Mouse (Mus musculus) heart, postnatal 4 days (tissue): ENCODE data around the gene Slc46a1. TPM values are rescaled to one million over a fixed set of nuclear protein-coding genes. Genes with fewer than 3 reads are reported as not detected.

ENCODE experiments used
- DNase-seq: peaks from one replicate; pipeline ENCODE4 v3.0.0; 2021
- total RNA-seq, 2 experiments: library from RNA; stranded (reverse); gene quantifications; 2 replicates each; pipeline ENCODE4 v1.2.3; 2021

Slc46a1 gene
- total RNA-seq, 2 experiments from 2014 or later, result 2.3 to 3.5 TPM

DNA sequence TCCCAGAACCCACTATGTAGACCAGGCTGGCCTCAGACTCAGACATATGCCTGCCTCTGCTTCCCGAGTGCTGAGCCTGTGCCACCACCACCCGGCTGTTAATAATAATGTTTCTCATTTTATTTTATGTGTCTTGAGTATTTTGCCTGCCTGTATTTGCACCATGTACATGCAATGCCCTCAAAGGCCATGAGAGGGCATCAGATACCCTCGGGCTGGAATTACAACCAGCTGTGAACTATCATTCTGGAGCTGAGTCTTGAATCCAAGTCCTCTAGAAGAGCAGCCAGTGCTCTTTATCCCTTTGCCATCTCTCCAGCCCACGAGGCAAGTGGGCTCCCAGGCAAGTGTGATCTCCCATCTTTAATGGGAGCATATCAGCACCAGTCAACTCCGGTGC, 10.2 kb upstream of the Slc46a1 start:
- DNase-seq, result peak; percentile 46

DNA sequence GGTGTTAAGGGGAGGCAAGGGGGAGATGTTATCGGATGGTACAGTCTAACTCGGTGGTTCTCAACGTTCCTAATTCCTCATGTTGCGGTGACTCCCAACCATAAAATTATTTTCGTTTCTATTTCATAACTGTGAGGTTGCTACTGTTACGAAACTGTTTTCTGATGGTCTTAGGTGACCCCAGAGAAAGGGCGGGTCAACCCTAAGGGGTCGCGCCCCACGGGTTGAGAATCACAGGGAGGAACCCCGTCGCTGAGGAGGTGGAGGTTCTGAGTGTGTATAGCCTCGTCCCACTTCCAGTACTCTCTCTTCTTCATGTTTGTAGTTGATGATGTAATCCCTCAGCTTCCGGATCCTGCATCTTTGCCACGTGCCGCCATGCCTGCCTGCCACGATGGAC, 6.8 kb upstream of the Slc46a1 start:
- DNase-seq, result no peak

DNA sequence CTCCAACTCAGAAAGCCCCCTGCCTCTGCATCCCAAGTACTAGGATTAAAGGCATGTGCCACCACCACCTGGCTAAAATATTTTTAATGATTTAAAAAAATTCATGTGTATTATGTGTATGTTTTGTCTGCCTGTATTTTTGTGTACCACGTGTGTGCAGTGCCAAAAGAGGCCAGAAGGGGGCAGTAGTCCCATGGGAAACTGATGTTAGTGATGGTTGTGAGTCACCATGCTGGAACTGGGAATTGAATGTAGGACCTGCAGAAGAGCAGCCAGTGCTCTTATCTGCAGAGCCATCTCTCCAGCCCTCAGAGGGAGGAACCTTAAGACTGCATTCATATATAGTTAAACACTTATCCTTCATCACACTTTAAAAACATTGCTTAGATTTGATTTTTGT, 3.6 kb upstream of the Slc46a1 start:
- DNase-seq, result no peak

DNA sequence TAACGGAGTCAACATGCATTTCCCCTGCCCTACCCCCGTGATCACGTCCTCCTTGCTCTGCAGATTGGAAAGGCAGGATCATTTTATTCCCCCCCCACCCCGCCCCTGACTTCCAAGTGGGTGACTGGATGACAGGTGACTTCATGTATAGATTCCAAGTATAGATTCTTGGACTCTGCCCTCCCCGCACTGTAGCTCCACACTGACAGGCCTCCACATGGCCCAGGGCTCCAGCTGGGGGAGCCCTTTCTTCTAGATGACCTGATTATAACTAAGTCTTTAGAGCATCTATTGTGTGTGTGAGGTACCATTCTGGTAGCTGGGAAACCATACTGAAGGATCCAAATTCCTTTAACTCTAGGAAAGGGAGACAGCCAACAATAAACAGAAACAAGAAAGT, 2.8 kb upstream of the Slc46a1 start:
- no peak for DNase-seq

DNA sequence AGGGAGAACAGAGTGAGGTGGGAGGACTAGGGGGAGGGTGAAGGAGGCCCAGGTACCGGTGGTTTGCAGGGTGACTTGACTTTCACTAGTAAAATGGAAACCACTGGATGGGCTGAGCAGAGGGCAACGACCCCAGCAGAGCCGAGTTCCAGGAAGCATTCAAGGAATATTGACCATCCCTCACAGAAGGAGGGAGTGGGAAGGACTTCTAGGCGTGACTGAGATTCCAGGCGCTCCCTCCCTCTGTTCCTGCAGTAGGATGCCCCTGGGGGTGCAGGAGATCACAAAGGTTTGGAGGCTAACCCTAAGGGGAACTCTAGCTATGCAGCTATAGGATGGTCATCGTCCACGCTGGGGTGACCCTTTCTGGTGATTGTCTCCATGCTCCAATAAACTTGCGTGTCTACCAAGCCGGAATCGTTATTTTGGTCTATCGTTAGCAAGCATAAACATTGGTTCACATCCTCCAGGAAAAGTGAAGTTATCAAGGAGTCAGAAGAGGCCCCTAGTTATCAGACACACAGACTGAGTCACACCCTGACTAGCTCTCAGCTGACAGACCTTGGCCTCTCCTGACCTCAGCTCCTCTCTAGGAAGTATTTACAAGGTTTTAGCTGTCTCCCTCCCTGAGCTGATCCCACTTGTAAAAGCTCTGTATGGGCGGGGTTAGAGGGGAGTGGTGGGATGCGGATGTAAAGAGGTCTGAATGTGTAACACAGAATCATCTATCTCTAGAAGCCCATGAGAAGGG, 2.0 kb upstream of the Slc46a1 start:
- no peak for DNase-seq

DNA sequence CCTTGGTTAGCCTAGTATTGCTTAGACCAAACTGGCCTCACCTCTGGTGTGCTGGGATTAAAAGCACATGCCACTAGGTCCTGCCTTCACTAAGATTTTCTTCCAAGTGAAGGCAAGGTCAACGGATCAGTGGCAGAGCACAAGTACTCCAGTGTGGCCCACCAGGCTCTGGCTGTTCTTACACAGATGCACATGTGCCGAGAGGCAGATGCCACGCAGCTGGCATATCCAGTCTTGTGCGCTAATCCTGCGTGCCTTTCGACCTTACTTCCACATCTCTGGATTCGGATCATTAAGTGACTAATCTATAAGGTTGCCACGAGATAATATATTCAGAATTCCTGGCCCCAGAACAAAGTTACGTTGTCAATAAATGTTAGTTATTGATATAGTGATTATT, 381 bp upstream of the Slc46a1 start:
- no peak for DNase-seq

DNA sequence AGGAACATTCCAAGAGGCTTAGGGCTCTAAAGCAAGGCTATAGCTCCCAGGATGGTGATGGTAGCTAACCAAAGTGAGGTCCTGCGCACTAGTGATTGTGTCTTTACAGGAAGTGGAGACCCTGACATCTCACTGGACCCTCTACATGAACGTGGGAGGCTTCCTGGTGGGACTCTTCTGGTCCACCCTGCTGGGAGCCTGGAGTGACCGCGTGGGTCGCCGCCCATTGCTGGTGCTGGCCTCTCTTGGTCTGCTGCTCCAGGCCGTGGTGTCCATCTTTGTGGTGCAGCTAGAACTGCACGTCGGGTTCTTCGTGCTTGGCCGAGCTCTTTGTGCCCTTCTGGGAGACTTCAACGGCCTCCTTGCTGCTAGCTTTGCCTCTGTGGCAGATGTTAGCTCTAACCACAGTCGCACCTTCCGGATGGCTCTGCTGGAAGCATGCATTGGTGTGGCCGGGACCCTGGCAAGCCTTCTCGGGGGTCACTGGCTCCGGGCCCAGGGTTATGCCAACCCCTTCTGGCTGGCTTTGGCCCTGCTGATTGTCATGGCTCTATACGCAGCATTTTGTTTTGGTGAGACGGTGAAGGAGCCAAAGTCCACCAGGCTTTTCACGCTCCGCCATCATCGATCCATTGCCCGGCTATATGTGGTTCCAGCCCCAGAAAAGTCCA, 880 bp downstream of the Slc46a1 start:
- DNase-seq, result no peak

DNA sequence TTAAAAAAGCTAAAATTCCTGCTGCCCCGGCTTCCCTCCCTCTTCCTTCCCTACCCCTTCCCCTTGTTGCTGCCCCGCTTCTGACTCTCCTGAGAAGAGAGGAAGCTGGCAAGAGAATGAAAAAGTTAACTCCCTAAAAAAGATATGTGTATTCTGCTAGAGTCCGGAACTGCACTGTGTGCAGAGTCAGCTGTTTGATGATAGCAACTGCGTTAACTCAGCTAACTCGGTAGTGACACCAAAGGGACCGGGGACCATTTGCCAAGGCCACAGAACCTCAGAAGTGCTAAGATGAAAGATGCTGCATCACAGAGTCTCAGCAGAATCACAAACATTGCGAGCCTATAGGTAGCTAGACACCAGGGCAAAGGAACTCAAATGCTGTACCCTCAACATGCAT, 2.0 kb downstream of the Slc46a1 start:
- no peak for DNase-seq

DNA sequence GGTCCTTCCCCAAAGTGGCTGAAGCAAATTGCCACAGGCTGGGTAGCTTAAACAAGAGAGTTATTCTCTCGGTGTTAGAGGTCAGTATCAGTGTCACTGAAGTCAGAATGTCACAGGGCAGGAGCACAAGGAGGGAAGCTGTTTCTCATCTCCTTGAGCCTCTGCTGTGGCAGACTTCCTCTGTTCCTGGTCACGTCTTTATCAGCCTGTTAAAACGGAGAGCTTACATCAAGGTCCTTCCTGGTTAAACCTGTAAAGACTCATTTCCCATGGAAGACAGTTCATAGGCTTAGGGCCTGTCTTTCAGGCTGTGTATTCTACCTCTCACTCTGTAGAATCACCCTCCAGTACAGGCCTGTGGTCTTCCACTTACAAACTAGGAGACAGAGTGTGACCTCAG, 2.4 kb downstream of the Slc46a1 start:
- no peak for DNase-seq

DNA sequence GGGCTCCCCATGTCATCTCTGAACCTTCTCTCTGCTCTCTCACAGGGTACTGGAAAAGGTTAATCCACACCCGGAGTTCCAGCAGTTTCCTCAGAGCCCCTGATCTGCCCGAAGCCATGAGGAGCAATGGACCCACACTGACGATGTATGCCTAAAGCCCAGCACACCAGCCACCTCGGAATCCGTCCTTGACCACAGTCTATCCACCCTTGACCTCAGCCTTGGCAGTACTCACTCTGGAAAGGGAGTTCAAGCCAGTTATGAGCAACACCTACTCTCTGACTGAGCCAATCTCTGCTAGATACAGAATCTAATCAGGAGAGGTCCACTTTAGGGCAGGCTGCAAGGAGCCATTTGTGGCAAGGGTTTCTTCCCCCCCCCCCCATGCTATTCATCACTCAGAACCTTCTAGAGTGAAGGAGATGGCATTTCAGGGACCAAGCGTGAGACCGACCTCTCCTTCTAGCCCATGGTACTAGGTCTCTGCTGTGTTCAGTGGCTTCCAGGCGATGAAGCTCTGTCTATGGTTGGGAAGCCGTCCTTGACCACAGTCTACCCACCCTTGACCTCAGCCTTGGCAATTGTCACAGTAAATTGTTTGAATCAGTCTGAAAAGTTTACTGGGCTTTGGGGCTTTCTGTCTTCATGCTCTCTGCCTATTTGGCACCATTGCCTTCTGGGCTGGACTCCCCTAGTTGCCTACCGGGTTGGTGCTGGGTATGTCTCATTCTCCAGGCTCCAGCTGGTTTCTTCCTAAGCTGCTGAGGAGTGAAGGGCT, 6.0 kb downstream of the Slc46a1 start:
- no peak for DNase-seq

DNA sequence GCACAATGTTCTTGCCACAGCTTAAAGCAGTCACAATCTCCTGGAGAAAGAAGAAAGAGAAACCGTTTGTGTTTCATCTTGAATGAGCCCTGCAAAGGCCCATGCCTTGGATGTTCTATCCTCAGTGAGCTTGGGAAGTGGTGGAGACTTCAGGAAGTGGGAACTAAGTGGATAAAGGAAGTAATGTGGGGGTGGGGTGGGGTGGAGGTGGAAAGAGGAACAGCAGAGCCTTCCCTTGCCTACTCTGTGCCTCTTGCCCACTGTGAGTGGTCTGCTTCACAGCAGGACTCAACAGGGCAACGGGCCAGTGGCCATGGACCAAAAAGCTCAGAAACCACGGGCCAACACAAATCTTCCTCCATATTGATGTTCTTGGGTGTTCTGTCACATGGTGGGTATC, 9.8 kb downstream of the Slc46a1 start:
- DNase-seq, result no peak

DNA sequence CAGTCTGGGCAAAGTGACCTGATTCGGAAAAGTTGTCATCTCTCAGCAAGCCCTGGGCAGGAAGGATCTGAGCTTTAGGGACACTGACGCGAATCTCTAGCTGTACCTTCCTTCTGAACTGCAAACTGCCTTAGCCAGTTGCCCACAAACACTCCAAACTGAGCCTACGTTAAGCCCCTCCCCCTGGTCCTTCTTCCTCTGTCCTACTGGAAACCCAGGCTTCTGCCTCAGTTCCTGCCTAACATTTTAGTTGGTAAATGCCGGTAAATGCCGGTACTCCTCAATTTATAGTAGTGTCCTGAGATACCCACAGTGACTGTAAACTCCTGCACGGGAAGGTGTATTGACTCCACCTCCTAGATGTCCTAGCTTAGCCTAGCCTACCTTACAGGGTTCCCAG, 18.1 kb downstream of the Slc46a1 start:
- no peak for DNase-seq

DNA sequence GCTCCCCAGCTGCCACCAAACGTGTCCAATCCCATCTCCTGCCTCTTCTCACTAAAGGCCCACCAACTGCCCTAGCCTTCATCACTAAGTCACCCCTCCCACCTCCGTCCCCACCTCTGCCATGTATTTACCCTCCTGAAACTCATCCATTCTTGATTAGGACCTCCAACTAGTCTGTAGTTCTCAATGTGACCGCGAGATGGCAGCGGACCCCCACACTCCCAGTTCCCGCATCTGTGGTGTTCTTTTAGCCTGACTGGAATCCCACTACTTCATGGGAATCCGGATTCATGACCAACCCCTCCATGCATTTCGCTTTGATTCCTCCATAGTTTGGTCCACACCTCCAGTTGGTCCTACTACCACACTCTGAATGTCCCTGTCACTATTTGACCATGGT, 22.7 kb downstream of the Slc46a1 start:
- DNase-seq, result peak; percentile 78

DNA sequence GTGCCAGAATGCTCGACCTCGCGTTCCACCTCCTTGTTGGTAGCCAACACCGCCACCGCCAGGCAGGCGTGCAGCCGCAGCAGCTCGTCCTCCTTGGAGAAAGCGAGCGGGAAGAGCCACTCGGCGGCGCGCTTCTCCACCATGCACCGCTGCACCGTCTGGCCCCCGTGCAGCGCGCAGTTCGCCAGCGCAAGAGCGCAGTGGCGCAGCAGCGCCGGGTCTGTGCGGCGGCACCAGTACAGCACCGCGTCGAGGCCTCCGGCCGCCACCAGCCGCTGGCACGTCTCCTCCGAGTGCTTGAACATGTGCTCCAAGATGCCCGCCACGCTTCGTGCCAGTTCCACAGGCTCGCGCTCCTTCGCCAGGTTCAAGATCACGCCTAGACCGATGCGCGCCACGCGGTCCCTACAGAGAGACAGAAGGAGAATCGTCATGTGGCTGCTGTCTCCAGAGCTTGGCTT, 25.3 kb downstream of the Slc46a1 start:
- peak; percentile 29 for DNase-seq

DNA sequence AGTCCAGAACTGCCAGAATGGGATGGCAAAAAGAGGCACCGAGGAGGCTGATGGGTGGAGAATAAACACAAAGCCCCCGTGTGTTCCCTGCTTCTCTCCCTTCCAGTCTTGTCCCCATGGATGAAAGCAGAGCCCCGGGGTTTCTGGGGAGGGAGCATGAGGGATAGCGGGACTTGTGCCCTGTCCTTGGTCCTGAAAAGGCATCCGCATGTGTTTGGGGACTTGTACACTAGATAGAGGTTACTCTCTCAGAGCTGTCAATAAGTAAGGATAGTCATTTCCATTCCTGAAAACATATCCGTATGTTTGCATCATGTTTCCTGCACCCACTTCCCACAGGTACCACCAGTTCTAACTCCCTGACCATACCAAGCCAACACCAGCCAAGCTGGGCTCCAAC, 30.4 kb downstream of the Slc46a1 start:
- peak; percentile 75 for DNase-seq

DNA sequence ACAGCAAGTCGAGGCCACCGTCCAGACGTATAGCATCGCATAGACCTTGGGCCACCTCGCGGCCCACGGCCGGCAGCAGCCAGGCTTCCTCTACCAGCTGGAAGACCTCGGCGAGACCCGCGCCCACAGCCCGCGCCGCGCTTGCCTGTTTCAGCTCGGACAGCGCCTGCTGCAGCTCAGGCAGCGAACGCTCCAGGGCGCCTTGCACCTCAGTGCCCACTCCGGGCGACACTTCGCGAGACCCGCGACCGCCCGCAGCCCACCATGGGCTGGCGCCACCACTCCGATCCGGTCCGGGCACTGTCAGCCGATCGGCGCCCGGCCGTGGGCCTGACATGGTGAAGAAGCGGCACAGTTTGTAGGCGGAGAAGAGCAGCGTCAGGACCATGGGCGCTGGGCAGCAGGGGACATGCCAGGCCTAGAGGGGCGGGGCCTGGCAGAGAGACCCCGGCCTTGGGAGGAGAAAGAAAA, 31.6 kb downstream of the Slc46a1 start:
- peak; percentile 22 for DNase-seq

DNA sequence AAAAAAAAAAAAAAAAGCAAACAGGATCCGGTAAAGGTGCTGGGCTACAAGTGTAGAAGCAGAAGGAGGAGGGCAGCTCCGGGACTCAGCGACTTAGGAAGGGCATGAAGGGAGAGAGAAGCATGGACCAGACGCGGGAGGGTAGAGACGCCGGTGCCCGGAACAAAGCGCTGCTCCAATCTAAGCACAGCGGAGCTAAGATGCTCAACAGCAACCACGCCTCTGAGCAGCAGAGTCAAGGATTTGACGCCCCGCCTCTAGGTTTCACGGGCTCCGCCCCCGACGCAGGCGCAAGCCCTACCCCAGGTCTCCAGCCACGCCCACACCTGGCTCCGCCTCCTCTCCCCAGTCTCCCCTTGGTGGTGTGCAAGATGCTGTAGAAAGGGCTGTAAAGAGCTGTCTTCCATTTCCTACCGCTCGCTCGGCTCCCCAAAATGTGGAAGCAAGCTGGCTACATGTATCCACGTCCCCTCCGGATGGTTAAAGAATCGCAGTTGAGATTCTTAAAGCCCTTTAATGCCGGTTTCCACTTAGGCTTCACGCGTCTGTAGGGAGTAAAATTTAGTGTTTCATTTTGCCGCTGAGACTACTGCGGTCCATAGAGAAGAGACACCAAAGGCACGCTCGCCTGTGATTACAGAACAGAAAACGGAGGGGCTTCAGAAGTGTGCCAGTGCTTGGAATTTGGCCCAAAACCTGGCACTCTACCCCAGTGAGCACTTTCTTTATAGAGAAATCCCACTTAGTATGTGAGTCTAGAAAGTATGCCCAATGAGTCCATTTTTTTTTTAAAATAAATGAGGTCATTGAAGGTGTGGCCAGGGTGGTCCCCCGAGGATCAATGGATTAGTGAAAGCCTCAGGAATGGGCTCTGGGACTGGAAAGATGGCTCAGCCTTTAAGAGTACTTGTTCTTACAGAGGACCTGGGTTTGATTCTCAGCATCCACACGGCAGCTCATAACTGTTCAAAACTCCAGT, 32.3 kb downstream of the Slc46a1 start, which contains the start of gene Sarm1:
Sarm1 (minus strand) TSS at position 211 of the 979 bp plus-strand sequence.
- peak; percentile 85 for DNase-seq

DNA sequence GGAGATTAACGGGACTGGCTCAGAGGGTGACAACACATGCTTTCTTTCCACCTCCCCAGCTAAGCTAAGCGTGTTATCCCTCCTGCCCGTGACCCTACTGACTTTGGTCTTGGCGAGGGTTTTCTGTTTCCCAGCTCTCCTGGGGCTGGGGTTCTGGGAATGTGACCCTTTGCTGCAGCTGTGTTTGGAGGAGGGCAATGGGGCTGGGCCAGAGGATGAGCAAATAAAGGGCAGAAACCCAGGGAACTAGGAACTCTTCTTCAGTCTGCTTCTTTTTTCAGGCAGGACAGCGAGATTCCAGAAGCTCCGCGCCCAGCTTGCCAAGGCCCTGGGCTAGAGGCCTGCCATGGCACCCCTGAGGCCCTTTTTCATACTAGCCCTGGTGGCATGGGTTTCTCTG, 33.5 kb downstream of the Slc46a1 start, which contains the start of gene Vtn:
Vtn (plus strand) TSS at position 88 of the 400 bp plus-strand sequence.
- no peak for DNase-seq

DNA sequence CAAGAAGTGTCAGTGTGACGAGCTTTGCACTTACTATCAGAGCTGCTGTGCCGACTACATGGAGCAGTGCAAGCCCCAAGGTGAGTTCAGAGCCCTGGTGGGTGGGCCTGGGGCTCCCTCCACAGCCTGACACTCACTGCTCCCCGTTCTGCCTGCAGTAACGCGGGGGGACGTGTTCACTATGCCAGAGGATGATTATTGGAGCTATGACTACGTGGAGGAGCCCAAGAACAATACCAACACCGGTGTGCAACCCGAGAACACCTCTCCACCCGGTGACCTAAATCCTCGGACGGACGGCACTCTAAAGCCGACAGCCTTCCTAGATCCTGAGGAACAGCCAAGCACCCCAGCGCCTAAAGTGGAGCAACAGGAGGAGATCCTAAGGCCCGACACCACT, 34.0 kb downstream of the Slc46a1 start:
- no peak for DNase-seq

DNA sequence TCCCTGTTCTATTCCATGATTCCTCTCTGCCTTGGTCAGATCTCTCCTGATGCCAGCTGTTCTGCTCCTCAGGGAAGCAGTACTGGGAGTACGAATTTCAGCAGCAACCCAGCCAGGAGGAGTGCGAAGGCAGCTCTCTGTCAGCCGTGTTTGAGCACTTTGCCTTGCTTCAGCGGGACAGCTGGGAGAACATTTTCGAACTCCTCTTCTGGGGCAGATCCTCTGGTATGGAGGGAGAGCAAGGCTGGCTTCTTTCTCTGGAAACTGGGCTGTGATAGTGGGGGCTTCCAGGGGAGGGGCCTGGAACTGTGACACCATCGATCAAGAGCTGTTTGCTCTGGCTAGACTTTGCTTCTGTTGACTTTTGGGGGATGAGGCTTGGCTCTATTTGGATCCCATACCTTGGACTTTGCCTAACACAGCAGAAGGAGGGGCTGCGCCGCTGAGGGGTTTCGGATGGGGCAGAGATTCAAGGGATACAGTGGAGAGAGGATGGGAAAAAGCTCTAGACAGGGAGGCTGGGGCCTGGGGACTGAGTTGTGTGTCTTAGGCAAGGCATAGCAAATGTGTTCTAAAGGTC, 35.2 kb downstream of the Slc46a1 start:
- no peak for DNase-seq

DNA sequence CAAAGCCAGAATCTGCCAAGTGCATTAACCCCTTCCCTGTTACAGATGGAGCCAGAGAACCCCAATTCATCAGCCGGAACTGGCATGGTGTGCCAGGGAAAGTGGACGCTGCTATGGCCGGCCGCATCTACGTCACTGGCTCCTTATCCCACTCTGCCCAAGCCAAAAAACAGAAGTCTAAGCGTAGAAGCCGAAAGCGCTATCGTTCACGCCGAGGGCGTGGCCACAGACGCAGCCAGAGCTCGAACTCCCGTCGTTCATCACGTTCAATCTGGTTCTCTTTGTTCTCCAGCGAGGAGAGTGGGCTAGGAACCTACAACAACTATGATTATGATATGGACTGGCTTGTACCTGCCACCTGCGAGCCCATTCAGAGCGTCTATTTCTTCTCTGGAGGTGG, 36.0 kb downstream of the Slc46a1 start:
- DNase-seq, result no peak
